Mouse (Mus musculus): ENCODE measurements around the gene Zbtb9.

- TF ChIP-seq CTCF (IDR thresholded peaks at IDR 0.05 in 2 of 3, conservative IDR thresholded peaks at IDR 0.05 in 1 of 3; ENCODE audit: control insufficient read depth in 1 of 3, insufficient read depth in 1 of 3, low read depth in 2 of 3, low read length in 3 of 3, poor library complexity in 1 of 3, severe bottlenecking in 1 of 3), result no peak
- TF ChIP-seq EP300 (IDR thresholded peaks at IDR 0.05; ENCODE audit: low read depth in 1 of 2, low read length in 2 of 2), result no peak
- no peak for TF ChIP-seq E2F4 (IDR thresholded peaks at IDR 0.05; ENCODE audit: borderline replicate concordance, low read depth, low read length)
- no peak for TF ChIP-seq ZC3H11A (IDR thresholded peaks at IDR 0.05; ENCODE audit: low read depth, low read length)
- no peak for TF ChIP-seq BHLHE40 (IDR thresholded peaks at IDR 0.05; ENCODE audit: borderline replicate concordance, low read depth, low read length)
Measured at GRCm38 (mm10) chr17:26933419-26933818, 39.5 kb upstream of the Zbtb9 start.
